Mouse (Mus musculus): ENCODE results near the gene Gm38392.
"Not testable (repeated sequence)": the region's sequence is repeated elsewhere in the genome, so short reads cannot be mapped to it uniquely, and the experiment has no call there.

Gm38392 gene

DNA sequence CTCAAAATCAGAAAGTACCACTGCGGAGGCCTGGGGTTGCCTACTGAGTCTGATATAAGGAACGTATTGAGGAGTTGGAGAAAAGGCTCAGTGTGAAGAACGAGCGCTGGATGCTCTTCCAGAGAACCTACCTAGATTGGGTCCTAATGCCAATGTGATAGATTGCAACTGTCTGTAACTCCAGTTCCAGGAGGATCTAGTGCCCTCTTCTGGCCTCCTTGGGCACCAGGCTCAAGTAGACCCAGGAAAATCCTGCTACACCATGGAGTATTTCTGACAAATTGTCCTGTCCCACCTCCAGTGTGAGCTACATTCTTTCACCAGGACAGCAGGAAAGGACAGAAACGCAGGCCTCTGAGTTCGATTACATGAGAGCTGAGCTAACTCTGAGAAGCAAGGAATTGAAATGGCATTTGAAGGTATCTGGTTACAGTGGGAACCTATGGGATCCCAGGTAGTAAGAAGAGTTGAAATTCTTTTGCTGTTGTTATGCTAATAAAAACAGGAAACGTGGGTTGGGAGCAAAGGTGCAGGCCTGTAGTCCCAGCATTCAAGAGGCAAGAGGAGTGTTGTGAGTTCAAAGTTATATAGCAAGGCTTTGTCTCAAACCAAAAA is 10.4 kb downstream of the Gm38392 start:
- DNase-seq (ENCODE audit: low spot score) = no peak

- DNase-seq (ENCODE audit: low spot score) = no peak
Observed at GRCm38 (mm10) chr3:88276121-88276520, 10.9 kb downstream of the Gm38392 start.

- DNase-seq (ENCODE audit: low spot score) = no peak
Observed at GRCm38 (mm10) chr3:88274002-88274401, 13.0 kb downstream of the Gm38392 start.

GRCm38 (mm10) chr3:88271859-88272258 is 15.2 kb downstream of the Gm38392 start:
- no peak for DNase-seq (ENCODE audit: low spot score)

- not testable (repeated sequence) for DNase-seq (ENCODE audit: low spot score)
Observed at GRCm38 (mm10) chr3:88271298-88271697, 15.7 kb downstream of the Gm38392 start.

DNA sequence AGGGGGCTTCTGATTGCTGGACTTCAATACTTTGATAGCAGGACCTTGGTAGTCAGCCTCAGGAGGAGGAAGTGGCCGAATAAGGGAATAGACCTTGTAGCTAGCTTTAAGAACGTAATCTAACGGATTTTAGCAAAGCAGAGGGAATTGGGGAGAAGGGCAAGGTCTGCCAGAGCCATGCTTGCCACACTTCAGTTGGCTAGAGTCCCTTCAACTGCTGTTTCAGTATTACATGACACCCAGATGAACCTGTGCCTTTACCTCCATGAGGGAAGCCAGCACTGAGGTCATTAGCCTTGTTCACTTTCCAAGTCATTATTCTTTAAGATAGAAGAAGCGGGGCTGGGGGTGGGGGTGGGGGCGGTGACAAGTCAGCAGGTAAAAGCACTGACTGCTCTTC is 18.0 kb downstream of the Gm38392 start:
- no peak for DNase-seq (ENCODE audit: low spot score)

GRCm38 (mm10) chr3:88268014-88268413 is 19.0 kb downstream of the Gm38392 start:
- not testable (repeated sequence) for DNase-seq (ENCODE audit: low spot score)

DNA sequence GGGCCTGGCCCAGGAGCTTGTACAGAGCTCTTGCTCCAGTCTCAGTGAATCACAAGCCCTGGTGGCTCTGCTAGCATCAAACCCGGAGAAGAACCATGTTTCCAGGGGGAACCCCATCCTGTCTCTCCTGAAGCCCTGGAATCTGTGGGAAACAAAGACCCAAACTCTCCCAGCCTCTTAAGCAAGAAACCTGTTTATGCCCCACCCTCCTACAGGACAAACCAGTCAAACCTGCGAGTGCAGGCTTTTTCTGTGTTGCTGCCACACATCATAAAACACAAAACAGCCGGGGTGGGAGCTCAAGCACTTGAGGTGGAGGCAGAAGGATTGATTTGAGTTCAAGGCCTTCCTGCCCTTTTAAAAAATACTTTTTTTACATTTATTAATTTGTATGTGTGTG is 24.7 kb downstream of the Gm38392 start:
- no peak for DNase-seq (ENCODE audit: low spot score)

- no peak for DNase-seq (ENCODE audit: low spot score)
Observed at GRCm38 (mm10) chr3:88256382-88256781, 30.6 kb downstream of the Gm38392 start.

GRCm38 (mm10) chr3:88255950-88256349 is 31.1 kb downstream of the Gm38392 start:
- DNase-seq (ENCODE audit: low spot score) = no peak

DNA sequence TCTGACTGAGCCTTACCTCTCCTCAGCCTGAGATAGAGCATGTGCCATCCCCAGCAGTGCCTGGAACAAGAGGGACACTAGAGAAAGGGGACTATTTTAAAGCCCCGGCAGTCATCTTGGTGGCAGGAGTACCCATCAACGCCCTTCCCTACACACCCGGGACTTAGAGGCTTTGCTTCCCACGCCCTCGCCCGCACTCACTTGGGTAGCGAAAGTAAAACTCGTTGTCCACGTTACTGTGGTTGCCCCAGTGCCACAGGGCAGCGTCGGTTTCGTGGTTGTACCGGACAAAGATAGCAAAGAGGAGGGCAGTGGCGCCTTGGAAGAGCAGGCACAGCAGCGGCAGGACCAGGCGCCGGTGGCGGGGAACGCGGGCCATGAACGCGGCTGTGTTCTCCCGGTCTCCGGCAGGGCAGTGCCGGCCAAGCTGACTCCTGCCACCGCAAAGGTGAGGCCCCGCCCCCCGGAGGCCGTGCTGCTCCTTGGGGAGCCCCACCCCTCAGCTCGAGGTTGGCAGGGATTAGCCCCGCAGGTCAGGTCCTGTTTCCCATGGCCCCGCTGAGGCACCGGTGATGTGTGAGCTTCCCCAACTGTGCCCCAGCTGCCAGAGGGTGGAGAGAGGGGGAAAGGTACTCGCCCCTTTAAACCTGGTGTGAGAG is 32.6 kb downstream of the Gm38392 start, which contains the start of gene Rhbg:
TSS of gene Rhbg (minus strand) at position 442 of the 659 bp plus-strand sequence.
- DNase-seq (ENCODE audit: low spot score) = peak; percentile 67

DNA sequence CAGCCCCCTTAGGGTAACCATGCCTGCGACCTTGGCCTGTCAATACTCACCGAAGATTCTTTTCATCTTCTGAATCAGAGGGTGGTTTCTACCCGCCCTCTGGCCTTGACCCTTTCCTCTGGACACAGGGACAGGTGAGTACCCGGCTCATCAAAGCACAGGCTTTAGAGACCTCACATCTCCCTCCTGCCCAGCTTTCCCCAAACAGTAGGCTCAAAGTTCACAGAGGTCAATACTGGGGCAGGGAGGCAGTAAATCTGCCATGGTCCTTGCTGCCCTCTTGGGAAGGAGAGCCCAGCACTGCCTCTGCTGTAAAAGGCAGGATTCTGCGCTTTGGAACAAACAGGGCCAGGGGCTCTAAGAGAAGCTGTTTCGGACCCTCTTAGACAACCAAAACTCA is 34.3 kb downstream of the Gm38392 start:
- DNase-seq (ENCODE audit: low spot score) = no peak

GRCm38 (mm10) chr3:88248406-88248805 is 38.6 kb downstream of the Gm38392 start:
- DNase-seq (ENCODE audit: low spot score) = no peak

GRCm38 (mm10) chr3:88247666-88248065 is 39.3 kb downstream of the Gm38392 start:
- DNase-seq (ENCODE audit: low spot score) = no peak

DNA sequence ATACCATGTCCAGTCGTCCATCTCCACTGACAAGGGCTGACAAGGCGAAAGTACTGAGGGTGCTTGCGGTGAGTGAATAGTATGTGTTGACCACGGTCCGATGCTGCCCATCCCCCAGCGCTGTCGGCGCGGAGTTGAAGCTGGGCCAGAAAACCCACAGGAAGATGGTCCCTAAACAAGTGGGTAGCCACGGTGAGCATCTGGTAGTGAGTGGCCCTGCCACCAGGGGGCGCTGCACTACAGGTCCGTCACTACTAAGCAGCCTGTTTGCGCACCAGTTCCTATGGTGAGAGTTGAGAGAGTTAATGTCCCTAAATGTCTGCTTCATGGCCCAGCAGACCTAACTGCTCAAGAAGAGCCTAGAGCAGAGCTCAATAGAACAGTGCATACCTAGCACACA is 41.2 kb downstream of the Gm38392 start:
- DNase-seq (ENCODE audit: low spot score) = peak; percentile 91

DNA sequence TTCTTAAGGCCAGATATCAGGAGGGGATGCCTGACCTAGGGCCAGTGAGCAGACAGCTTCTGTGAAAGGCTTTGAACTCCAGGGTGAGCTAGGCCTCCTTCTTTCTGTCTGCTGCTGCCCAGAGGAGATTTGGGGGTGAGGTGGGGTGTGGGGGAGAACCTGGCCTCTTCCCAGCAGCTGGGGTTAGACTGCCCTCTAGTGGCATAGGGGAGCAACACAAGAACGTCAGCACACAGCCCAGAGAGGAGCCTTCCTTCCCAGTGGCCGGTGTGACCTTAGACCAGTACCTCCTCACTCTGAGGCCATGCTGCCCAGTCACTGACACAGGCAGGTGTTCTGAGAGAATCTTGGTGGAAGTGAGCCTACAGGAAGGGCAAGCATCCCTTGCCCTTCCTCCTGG is 42.9 kb downstream of the Gm38392 start:
- DNase-seq (ENCODE audit: low spot score) = peak; percentile 67

DNA sequence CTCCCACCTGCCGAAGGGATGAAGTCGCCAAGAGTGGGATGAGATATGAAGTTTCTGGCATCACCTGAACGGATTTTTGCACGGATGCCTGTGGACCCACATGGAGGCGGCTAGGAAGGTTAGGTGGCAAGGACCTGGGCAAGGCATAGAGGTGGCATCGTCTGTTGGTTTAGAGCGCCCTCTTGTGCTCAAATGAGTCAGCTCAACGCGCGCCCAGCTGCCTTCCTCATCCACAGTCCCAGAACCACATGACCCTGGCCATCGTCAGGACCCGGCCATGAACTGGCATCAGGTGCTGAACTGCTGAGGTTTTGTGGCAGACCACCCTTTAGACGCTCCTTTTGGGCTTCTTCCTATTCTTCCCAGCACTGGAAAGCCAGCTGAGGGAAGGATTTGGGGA is 44.5 kb downstream of the Gm38392 start:
- peak; percentile 84 for DNase-seq (ENCODE audit: low spot score)

- peak; percentile 45 for DNase-seq (ENCODE audit: low spot score)
Observed at GRCm38 (mm10) chr3:88241045-88241786, 45.8 kb downstream of the Gm38392 start.

DNA sequence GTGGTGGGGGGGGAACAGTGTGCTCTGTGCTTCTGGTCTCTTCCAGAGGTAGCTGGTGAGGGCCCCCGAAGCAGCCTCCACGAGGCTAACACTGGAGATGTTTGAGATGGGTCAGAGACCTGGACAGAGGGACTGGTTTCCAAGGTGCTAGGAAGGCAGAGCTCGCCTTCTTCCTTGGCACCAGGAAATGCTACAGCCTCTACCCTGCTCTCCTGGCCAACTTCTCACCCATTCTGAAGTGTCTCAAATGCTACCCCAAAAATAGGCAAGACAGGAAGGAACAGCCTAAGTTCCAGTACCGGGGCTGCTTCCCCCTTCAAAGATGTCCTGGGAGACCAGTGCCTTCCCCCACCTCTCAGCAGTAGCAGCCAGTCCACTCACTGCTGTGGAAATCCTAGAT is 47.6 kb downstream of the Gm38392 start:
- no peak for DNase-seq (ENCODE audit: low spot score)

DNA sequence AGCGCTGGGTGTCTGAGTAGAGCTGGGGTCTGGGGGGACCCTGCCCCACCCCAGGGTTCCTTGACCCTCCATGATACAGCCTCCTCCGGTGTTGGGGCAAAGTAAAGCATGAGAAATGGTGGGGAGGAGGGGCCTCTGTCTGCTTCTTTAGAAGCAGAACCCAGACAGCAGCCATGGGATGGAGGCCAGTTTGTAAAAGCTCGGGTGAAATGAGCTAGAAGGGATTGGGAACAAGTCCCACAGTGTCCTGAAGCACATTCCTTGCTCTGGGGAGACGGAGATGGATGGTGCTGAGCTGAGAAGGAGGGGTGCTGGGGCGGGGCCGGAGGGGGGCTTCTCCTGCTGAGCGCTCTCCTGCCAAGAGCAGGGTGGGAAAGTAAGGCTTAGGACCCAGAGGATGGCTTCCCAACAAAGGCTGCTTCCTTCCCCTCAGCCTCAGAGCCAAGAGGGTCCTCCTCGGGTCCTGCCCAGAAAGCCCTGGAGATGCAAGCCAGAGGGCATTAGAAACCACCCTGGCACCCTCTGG is 48.1 kb downstream of the Gm38392 start:
- DNase-seq (ENCODE audit: low spot score) = no peak

GRCm38 (mm10) chr3:88237556-88238194 is 49.3 kb downstream of the Gm38392 start:
- peak; percentile 65 for DNase-seq (ENCODE audit: low spot score)

DNA sequence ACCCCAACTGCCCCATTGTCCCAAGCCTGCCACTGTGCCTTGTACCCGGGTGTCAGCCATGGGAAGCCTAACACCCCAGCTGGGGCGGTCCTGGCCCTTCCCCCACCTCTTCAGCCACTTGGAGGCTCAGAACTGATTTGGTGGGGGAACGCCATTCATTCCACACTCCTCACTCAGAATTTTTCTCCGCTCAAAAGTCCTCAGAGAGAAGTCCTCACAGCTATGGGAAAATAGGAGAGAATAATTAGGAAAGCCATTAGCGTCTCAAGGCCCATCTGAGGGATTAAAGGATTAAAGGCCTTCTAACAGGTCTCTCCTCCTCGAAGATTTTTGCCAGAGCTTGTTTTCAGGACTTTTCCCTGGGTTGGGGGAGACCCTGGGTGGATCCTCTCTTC is 49.9 kb downstream of the Gm38392 start:
- DNase-seq (ENCODE audit: low spot score) = no peak
